Mouse (Mus musculus) spleen, adult 18-20 months (tissue): ENCODE results near the gene Smim15.

Experiments used
- DNase-seq, 2 experiments: peaks; one replicate each; pipeline ENCODE4 v3.0.0; 2022; ENCODE audit warnings: mixed read lengths in 2 of 2

Gene Smim15

DNA sequence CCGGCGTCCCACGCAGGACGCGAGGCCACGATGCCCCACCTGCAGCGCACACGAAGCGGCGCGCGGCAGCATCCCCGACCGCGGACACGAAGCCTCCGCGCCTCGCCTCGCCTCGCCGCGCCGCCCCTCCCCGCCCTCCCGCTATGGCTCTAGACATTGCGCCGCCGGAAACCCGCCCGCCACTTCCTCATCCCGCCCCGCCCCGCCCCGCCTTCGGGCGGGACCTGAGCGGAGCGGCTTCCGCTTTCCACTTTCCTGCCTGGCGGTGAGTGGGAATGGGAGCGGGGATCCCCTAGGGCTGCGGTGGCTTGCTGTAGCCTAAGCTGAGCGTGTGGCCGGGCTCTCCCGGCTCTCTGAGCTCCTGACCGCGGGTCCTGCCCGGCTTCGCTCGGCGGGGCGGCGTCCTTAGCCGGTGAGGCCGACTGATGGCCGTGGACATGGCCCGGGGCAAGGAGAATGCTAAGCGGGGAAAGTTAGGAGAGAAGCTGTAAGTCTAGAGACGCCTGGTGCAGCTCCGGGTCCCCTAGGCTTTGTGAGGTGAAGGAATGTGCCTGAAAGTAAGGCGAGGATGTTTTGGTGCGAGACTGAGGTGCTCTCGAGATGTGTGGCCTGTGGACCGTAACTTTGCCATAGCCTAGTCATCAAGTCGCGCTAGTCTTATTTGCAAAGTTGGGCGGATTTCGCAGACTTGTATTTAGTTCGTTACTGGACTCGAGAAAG, at the start of gene Smim15:
Smim15 (plus strand) TSS at position 225 of the 720 bp plus-strand sequence.
- peak; percentile 78 to 85 for DNase-seq

DNA sequence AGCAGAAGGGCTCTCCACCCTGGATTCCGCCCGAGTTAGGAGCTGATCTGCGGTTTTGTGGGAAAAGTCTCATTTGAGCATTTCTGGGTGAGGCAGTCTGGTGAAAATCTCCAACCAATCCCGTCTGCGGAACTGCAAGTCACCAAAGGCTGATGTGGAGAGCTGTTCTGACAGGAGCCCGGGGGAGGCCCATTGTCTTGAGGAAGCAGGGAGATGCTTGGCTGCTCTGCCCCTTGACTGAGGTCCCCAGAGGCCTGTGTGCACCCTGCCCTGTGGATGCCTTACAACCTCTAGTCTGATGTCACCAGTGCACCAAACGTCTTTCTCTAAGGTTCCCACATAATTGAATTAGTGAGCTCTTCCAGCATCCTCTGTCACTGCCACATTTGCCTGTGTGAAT, 49.0 kb upstream of the Smim15 start:
- no peak for DNase-seq

DNA sequence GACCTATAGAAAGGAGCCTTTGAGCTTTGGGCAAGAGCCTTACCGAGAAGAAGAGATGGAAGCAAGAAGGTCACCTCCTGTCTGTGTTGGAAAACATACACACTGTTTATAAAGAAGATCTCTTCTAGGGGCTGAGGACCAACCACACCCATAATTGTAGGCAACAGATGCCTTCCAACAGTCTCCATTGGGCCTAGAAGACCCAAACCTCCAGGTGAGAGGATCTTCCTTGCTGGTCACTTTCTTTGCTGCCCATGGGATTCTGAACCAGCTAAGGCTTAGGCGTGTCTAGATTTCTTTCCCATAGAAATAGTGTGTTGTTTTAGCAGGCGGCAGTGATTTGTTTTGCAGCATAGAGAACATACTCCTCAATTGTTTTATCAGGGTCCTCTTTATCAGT, 47.9 kb upstream of the Smim15 start:
- no peak for DNase-seq

DNA sequence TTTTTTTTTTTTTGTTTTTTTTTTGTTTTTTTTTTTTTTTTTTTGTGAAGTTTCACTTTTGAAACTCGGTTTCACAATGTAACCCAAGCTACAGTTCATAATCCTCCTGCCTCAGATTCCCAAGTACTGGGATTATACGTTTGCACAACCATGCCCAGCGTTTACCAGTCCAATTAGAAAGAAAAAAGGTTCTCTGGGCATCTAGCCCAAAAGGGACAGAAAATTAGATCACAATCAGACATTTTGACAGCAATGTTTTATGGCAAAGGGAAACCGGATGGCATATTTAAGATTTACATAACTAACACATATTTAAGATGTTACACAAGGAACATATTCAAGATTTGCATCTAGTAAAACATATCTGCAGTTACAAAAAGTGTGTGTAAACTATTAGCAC, 36.4 kb upstream of the Smim15 start:
- DNase-seq = no peak

DNA sequence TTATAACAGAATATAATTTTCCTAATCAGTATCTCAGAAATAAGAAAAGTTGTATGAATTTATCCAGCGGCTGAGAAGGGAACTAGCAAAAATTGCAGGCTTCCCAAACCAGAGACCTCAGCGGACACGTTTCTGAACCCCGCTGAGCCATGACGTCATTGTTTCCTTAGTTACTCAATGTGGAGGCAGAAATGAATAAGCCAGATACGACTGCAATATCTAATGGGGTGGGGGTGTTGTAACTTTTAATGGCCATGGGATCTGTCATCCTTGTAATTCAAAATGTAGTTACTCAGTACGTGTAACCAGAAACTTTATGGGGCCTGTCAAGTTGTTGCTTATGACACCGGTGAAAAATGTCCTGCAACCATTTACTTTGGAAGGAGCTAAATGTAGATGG, 31.1 kb upstream of the Smim15 start:
- DNase-seq = no peak

DNA sequence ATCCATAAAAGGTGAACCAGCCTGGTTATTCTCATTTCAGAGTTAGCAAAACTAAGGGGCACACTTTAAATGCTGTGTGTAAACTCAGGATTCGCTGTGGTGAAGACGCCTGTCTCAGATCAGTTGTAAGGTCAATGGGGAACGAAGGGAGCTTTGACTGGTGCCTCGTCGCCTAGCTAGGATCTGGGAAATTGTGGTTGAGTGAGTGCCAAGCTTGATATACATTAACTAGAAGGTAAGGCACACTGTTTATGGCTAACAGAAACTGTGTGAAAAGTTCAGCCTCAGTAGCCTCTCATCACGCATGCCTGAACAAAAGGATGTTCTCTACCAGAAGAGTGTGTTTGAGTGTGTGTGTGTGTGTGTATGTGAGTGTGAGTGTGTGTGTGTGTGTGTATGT, 30.4 kb upstream of the Smim15 start:
- DNase-seq = no peak

DNA sequence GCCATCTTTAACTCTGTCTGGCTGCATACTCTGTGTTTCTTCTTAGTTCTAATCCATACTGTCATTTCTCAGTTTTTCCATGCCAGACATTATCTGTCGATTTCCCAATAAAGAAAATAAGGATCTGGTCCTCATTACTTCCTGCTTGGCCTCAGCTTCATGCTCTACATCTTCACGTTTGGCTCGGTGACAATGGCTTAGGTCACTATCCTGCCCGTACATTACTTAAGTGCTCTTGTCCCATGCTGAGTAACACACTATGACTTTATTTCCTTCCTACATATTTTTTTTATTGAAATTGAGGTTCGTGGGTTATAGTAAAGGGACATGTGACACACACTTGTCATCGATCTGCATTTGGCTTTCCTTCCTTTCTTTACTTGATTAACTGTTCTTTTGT, 29.1 kb upstream of the Smim15 start:
- no peak for DNase-seq

DNA sequence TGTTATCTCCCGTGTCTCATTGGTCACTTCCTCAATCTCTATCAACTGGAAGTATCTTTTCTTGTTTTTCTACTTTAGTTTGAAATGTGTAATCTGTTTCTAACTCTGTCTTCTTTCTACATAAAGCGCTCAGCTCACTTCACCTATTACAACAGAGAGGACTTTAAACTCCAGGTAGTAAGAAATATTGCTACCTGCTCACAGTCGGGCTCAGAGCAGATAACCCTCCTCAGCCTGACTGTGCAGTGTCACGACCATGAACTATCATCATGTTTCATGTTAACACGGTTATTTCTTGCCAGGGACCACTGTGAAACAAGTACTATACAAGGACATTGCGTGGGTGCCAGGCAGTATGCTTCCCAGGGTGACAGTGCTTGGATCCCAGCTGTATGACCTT, 26.9 kb upstream of the Smim15 start:
- no peak for DNase-seq

DNA sequence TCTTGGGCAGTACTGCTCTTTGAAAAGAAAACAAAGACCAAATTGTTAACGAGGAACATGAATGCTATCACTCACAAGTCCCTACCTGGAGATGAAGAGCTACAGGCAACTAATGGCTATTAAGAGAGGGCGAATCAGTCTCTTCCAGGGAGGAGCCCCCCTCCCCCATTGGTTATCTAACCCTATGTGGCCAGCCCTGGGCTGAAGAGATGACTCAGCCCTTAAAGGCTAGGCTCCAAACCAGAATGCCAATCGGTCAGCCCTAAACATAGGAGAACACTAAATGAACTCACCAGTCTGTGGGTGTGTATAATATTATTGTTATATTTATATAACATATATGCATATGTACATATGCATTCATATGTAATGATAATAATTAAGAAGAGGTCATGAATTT, 18.4 kb upstream of the Smim15 start:
- no peak for DNase-seq

DNA sequence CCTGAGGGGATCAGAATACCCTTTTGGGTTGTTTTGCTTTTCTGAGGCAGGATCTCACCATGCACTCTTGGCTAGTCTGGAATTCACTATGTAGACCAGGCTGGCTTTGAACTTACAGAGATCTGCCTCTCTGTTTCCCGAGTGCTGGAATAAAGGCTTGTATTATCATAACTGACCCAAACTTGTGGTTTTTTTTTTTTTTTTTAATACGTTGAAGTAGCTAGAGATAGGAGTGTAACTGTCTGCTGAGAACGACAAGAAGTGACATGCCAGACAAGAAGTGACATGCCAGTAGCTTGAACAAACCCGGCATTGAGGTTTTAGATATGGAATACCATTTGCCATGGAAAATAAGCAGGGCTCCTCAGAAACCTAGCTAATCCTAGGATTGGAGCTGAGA, 11.5 kb upstream of the Smim15 start:
- no peak for DNase-seq

DNA sequence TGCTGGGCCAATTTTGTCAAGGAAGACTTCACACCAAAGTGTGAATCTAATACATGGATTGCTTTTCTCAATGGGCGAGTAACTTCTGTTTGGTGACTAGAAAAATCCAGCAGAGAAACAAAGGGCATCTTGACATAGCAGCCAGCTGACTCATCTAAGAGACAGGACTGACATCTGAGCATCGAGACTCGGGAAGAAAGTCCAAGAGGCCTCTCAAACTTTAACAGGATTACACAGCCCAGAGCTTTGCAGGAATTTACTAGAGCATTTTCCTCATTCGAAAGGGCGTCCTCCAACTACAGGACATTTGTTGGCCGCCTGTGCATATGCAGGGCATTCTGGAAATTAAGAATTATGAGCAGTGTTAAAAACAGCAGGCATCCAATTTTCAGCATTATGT, 4.9 kb upstream of the Smim15 start:
- no peak for DNase-seq

DNA sequence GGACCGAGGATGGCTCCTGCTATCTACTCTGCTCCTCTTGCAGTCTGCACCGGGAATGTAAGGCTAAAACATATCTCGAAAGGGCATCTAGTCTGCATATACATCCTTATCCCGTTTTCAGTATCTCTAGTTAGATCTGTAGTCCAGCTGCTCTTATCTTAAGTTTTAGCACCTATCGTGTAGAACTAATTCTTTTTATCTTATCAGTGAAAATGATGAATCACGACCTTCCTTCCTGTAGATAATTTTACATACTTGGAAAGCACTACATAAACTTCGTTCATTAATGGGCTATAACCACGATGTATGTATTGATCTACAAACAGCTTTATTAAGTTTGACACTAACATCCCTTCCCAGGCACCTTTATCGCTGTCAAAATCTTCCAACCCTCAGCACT, 4.3 kb upstream of the Smim15 start:
- no peak for DNase-seq

DNA sequence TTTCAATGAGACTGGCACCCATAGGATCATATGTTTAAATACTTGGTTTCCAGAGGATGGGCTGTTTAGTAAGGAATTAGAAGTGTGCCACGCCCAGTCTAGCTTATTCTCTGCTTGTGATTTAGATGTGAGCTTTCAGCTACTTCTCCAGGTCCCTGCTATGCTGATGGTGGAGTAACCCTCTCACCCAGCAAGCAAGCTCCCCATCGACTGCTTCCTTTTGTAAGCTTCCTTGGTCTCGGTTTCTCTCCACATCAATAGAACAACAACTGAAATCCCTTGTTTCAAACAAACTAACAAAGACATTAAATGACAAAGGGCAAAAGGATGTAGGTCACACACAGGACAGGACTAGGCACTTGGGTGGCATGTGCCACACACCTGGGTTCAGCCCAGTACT, 3.8 kb upstream of the Smim15 start:
- DNase-seq = no peak

DNA sequence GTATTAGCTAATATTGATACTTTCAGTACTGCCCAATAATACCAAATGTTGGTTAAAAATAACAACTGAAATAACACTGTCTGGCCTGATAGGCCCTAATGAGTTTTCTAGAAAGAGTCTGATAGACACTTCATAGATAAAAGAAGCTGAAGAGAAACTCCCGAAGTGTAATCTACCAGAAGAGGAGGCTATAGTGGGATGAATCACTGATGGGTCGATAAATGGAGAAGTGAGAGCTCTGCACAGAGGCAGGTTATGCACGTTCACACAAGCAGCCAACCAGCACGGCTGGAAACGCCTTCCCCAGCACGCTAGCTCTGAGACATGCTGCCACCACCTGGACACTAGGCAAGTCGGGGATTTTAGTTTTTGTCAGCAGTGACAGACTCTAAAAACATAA, 2.9 kb upstream of the Smim15 start:
- peak; percentile 64 to 68 for DNase-seq

DNA sequence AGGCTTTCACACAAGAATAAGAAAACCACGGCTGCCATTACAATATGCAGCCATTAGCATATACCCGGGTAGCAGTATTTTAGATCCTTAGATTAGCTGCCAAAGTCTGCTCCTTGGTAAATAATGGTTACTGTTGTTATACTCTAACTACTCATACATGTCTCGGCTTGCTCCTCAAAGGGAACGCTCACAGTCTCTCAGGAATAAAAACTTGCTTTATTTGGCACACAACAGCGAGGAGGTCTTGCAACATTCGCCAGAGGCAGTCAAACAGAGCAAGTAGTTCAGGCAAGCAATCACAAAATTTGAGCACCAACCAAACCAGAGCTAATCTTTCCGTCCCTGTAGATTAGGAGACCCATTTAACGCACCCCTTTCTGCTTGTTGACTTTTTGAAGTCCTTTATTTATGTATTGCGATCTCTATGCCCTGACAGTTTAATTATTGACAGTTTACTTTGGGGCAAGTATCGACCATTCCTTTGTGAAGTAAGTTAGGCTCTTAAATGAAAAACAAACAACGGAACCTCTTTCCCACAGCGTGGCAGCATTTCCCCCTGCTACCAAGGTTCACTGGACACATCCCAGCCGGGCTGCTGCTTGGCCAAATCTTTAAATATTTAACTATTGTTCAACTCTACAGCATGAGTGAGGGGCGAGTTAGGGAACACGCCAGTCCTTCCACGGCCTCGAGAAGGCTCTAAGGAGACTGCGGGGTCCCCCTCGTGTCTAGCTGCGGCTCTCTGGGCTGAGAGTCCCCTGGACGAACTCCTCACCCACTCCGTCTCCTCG, 620 bp upstream of the Smim15 start:
- no peak for DNase-seq

DNA sequence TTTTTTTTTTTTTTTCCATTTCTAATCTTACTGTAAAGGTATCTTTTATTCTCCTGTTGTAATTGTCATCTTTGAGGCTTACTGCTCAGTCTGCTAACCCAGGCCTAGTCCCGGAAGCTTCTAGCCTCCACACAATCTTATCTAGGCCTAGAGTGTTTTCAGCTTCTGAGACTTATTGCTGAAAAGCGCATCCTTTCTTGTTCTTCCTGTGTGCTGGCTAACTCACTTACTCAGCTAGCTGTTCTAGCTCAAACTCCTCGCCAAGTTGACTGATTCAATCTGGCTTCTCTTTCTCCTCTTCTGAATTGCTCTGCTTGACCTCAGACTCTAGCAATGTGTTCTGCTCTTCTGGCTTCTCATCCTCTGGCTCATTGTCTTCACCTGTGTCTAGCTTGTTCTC, 1.4 kb downstream of the Smim15 start:
- no peak for DNase-seq

DNA sequence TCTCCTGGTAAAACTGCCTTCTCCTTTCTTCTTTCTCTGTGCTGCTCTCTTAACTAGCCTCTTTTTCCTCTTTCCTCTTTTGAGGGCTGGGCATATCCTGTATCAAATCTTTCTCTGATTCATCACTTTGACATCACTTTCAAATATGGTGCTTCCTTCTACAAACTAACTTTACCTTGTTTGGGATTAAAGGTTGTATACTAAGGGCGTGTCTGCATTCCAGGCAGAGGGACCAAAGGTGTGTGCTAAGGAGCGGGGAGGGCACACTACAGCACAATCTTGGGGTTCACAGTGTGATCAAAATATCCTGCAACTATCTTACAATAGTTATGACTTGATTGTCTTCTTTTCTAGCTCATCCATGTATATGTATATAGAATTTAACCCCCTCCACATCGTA, 1.8 kb downstream of the Smim15 start:
- DNase-seq = no peak

DNA sequence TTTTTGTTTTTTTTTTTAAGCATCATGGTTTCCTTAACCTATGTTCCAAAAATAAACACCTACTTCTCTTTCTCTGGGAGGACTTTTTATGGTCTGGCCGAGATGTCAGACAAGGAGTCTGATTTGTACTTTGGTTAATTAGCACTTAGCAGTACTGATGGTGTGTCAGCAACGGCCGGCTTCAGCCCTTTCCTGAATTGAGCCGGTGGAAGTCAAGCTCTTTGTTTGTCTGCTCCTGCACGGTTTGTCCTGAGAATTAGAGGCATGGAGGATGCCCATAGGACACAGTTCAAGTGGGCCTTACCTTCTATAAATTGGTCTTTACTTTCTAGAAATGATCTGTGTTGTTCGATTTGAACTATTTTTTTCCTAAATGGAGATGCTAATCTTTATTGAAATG, 2.6 kb downstream of the Smim15 start:
- no peak for DNase-seq

DNA sequence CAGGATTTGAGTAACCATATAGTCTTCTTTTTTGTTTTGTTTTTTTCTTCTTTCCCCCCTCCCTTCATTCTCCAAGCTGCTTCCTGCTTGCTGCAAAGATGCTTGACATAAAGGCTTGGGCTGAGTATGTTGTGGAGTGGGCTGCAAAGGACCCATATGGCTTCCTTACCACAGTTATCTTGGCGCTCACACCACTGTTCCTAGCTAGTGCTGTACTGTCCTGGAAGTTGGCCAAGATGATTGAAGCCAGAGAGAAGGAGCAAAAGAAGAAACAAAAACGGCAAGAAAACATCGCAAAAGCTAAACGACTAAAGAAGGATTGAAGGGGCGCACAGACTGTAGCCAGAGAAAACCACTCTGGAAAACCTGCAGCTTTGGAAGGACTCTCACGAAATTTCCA, 3.1 kb downstream of the Smim15 start:
- DNase-seq = no peak

DNA sequence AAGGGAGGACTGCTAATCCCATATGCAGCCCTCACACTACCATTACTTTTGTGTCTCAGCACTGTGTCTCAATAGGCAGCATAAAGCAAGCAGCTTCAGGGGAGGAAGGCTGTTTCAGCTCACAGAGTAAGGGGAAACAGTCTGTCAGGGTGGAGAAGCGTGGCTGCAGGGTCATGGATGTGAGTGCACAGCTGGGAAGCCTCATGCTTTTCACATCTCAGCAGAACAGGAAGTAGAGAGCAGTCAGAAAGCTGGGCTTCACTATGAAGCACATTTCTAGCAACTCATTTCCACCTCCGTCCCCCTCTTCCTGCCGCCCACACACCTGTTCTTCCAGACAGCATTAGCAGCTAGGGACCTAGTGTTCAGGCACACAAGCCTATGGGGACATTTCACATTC, 12.7 kb downstream of the Smim15 start:
- peak in 1 of 2 experiments; percentile 14 for DNase-seq

DNA sequence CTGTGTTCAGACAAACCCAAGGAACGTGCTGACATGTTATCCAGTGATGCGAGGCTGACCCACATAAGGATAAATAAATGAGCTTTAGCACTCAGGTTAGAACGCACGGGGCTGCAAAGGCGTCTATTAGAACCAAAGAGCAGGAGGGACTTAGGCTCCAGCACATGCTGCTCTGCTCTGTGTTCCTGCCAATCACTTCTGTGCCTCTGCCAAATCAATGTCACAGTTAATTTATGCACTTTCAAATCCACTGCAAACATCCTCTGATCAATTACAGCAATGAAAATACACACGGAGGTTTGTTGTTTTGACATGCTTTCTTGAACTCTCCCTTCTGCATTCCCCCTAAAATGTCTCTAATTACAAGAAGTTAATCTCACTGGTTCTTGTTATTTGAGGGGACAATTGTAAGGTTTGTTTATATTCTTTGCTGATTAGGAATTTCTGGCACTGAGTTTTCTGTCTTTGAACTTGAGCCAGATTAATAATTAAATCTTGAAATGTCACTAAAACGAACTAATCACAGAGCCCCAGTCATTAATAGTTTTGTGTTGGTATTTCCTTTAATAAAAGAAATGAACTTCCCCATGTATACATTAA, 16.1 kb downstream of the Smim15 start:
- no peak for DNase-seq

DNA sequence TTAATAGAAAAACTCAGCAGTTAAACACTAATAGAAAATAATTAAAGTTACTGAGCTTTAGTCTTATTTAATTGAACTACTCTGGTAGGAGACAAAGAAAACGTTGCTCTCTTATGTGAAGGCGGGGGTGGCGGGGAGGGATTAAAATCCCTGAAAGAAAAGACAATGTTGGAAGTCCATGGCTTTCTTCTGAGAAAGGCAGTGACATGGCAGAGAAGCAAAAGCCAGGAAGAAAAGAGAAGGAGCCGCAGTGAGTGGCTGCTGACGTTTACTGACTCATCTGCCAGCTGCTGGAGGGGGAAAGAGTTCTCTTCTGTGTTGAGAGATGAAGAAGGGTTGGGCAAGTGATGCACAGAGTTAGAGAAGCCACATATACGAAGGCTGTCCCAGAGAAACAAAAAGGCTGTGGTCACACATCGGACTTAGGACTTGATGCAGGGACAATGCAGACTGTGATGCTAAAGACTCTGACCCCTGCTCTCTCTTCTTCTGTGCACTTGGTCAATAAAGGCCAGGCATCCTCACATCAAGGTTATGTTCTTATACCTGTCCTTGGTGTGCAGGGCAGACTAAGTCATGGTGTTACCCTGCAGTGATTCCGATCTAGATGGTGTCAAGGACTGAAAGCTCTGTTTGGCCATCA, 16.8 kb downstream of the Smim15 start:
- no peak for DNase-seq

DNA sequence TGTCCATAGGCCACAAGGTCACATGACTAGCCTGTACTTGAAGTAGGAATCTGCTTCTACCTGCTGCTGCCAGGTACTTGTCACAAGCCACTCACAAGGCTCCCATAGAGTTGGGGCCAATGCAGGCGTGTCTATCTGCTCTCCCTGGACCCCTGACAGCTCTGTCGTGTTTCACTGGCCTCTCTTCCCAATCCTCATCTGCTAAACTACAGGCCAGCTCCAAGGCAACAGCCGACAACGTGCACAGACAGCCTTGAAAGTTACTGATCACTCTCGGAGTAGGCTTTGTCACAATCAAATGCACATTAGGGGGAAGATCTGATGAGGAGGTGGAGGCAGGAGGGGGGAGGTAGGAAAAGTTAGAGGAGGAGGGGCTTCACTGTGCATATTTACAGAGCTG, 18.7 kb downstream of the Smim15 start:
- DNase-seq = no peak
